Mouse (Mus musculus) spleen, adult 12 weeks (tissue): ENCODE results near the gene Fam107a.
A peak's percentile ranks its signal among the peaks of the same experiment; 100 is the strongest.

Experiments
- DNase-seq: peaks from one replicate; pipeline ENCODE4 v3.0.0; 2022; ENCODE audit warnings: low spot score

Fam107a gene

GRCm38 (mm10) chr14:8317194-8318097, at the start of gene Fam107a:
TSS of gene Fam107a (minus strand) at chr14:8318023.
- no peak for DNase-seq

GRCm38 (mm10) chr14:8367121-8367520, 49.3 kb upstream of the Fam107a start:
- no peak for DNase-seq

GRCm38 (mm10) chr14:8365833-8366232, 48.0 kb upstream of the Fam107a start:
- no peak for DNase-seq

GRCm38 (mm10) chr14:8356836-8357235, 39.0 kb upstream of the Fam107a start:
- no peak for DNase-seq

- DNase-seq: peak; percentile 7
These were observed 38.2 kb upstream of the Fam107a start for GRCm38 (mm10) chr14:8355999-8356501.

GRCm38 (mm10) chr14:8348927-8349326, 31.1 kb upstream of the Fam107a start:
- DNase-seq: no peak

GRCm38 (mm10) chr14:8346255-8346997, 28.6 kb upstream of the Fam107a start:
- peak; percentile 46 for DNase-seq

- DNase-seq: no peak
These were observed 27.7 kb upstream of the Fam107a start for GRCm38 (mm10) chr14:8345566-8345965.

- DNase-seq: no peak
These were observed 24.8 kb upstream of the Fam107a start for GRCm38 (mm10) chr14:8342509-8343106.

- DNase-seq: no peak
These were observed 22.4 kb upstream of the Fam107a start for GRCm38 (mm10) chr14:8340226-8340625.

- DNase-seq: no peak
These were observed 18.1 kb upstream of the Fam107a start for GRCm38 (mm10) chr14:8335947-8336346.

GRCm38 (mm10) chr14:8334511-8334910, 16.7 kb upstream of the Fam107a start:
- DNase-seq: no peak

GRCm38 (mm10) chr14:8332314-8333252, 14.8 kb upstream of the Fam107a start:
- no peak for DNase-seq

- DNase-seq: no peak
These were observed 13.6 kb upstream of the Fam107a start for GRCm38 (mm10) chr14:8331307-8331905.

GRCm38 (mm10) chr14:8330390-8330789, 12.6 kb upstream of the Fam107a start:
- no peak for DNase-seq

- DNase-seq: no peak
These were observed 11.7 kb upstream of the Fam107a start for GRCm38 (mm10) chr14:8329552-8329951.

GRCm38 (mm10) chr14:8327371-8327770, 9.5 kb upstream of the Fam107a start:
- DNase-seq: no peak

GRCm38 (mm10) chr14:8326961-8327360, 9.1 kb upstream of the Fam107a start:
- no peak for DNase-seq

GRCm38 (mm10) chr14:8325746-8326145, 7.9 kb upstream of the Fam107a start:
- DNase-seq: no peak

GRCm38 (mm10) chr14:8320528-8320927, 2.7 kb upstream of the Fam107a start:
- no peak for DNase-seq
